Mouse (Mus musculus): ENCODE data around the gene B4galt5.

- TF ChIP-seq CTCF (IDR thresholded peaks at IDR 0.05; ENCODE audit: low read depth) (no peak), EP300 (optimal IDR thresholded peaks at IDR 0.05) (no peak)
Measured at GRCm38 (mm10) chr2:167265806-167266205, 83.2 kb downstream of the B4galt5 start.

All from stomach, postnatal 0 days (tissue).